Mouse (Mus musculus) skeletal muscle tissue, adult 2 months (tissue): Measurements from ENCODE around the gene Capn2.

Experiments
- DNase-seq: peaks from one replicate; pipeline ENCODE4 v3.0.0-alpha.2; 2012; ENCODE audit warnings: low read depth, low spot score

The Capn2 gene

GRCm38 (mm10) chr1:182525601-182526000 lies 8.2 kb upstream of the Capn2 start:
- no peak for DNase-seq

- no peak for DNase-seq
Observed at GRCm38 (mm10) chr1:182523692-182524091, 6.3 kb upstream of the Capn2 start.

- DNase-seq, result no peak
Observed at GRCm38 (mm10) chr1:182522961-182523360, 5.6 kb upstream of the Capn2 start.

- no peak for DNase-seq
Observed at GRCm38 (mm10) chr1:182520938-182521500, 3.6 kb upstream of the Capn2 start.

- peak; percentile 92 for DNase-seq
Observed at GRCm38 (mm10) chr1:182520091-182520937, 2.9 kb upstream of the Capn2 start.

- no peak for DNase-seq
Observed at GRCm38 (mm10) chr1:182519341-182519740, 1.9 kb upstream of the Capn2 start.

- no peak for DNase-seq
Observed at GRCm38 (mm10) chr1:182518811-182519210, 1.4 kb upstream of the Capn2 start.

GRCm38 (mm10) chr1:182518143-182518680 lies 804 bp upstream of the Capn2 start:
- DNase-seq, result no peak

GRCm38 (mm10) chr1:182517677-182518011 lies 236 bp upstream of the Capn2 start:
- DNase-seq, result no peak

GRCm38 (mm10) chr1:182514803-182515590 lies 2.4 kb downstream of the Capn2 start:
- DNase-seq, result no peak

- no peak for DNase-seq
Observed at GRCm38 (mm10) chr1:182513714-182514113, 3.7 kb downstream of the Capn2 start.

GRCm38 (mm10) chr1:182512901-182513410 lies 4.5 kb downstream of the Capn2 start:
- no peak for DNase-seq

GRCm38 (mm10) chr1:182511778-182512177 lies 5.6 kb downstream of the Capn2 start:
- no peak for DNase-seq

- no peak for DNase-seq
Observed at GRCm38 (mm10) chr1:182511073-182511472, 6.3 kb downstream of the Capn2 start.

- peak; percentile 75 for DNase-seq
Observed at GRCm38 (mm10) chr1:182509110-182509797, 8.2 kb downstream of the Capn2 start.

- DNase-seq, result peak; percentile 78
Observed at GRCm38 (mm10) chr1:182506229-182506986, 11.0 kb downstream of the Capn2 start.

- DNase-seq, result no peak
Observed at GRCm38 (mm10) chr1:182505291-182505690, 12.1 kb downstream of the Capn2 start.

- peak; percentile 84 for DNase-seq
Observed at GRCm38 (mm10) chr1:182504223-182504622, 13.2 kb downstream of the Capn2 start.

- DNase-seq, result no peak
Observed at GRCm38 (mm10) chr1:182503206-182503900, 14.1 kb downstream of the Capn2 start.

GRCm38 (mm10) chr1:182502491-182503050 lies 14.8 kb downstream of the Capn2 start:
- no peak for DNase-seq
